Mouse (Mus musculus): ENCODE data around the gene Tmem30a.
A peak's percentile ranks its signal among the peaks of the same experiment; 100 is the strongest.

The Tmem30a gene

GRCm38 (mm10) chr9:79795076-79795475, 1.8 kb upstream of the Tmem30a start:
- DNase-seq (ENCODE audit: low spot score) = no peak

GRCm38 (mm10) chr9:79785794-79786085, 7.6 kb downstream of the Tmem30a start:
- DNase-seq (ENCODE audit: low spot score) = no peak

GRCm38 (mm10) chr9:79784934-79785793, 8.1 kb downstream of the Tmem30a start:
- DNase-seq (ENCODE audit: low spot score) = no peak

- no peak for DNase-seq (ENCODE audit: low spot score)
Observed at GRCm38 (mm10) chr9:79784439-79784838, 8.9 kb downstream of the Tmem30a start.

GRCm38 (mm10) chr9:79779354-79779753, 14.0 kb downstream of the Tmem30a start:
- no peak for DNase-seq (ENCODE audit: low spot score)

GRCm38 (mm10) chr9:79766991-79767545, 26.2 kb downstream of the Tmem30a start:
- DNase-seq (ENCODE audit: low spot score) = no peak

GRCm38 (mm10) chr9:79765329-79765728, 28.0 kb downstream of the Tmem30a start:
- no peak for DNase-seq (ENCODE audit: low spot score)

- DNase-seq (ENCODE audit: low spot score) = no peak
Observed at GRCm38 (mm10) chr9:79762519-79762918, 30.8 kb downstream of the Tmem30a start.

- DNase-seq (ENCODE audit: low spot score) = no peak
Observed at GRCm38 (mm10) chr9:79760076-79760475, 33.2 kb downstream of the Tmem30a start.

GRCm38 (mm10) chr9:79759385-79760005, 33.8 kb downstream of the Tmem30a start, which contains the start of gene Cox7a2:
Gene Cox7a2 (minus strand): TSS chr9:79759878.
- DNase-seq (ENCODE audit: low spot score) = peak; percentile 86

GRCm38 (mm10) chr9:79755311-79755710, 38.0 kb downstream of the Tmem30a start:
- DNase-seq (ENCODE audit: low spot score) = no peak

GRCm38 (mm10) chr9:79751846-79752245, 41.5 kb downstream of the Tmem30a start:
- no peak for DNase-seq (ENCODE audit: low spot score)

- no peak for DNase-seq (ENCODE audit: low spot score)
Observed at GRCm38 (mm10) chr9:79750709-79751108, 42.6 kb downstream of the Tmem30a start.

GRCm38 (mm10) chr9:79745036-79745435, 48.3 kb downstream of the Tmem30a start:
- DNase-seq (ENCODE audit: low spot score) = no peak

- no peak for DNase-seq (ENCODE audit: low spot score)
Observed at GRCm38 (mm10) chr9:79735608-79736007, 57.7 kb downstream of the Tmem30a start.

- DNase-seq (ENCODE audit: low spot score) = no peak
Observed at GRCm38 (mm10) chr9:79730301-79730700, 63.0 kb downstream of the Tmem30a start.

GRCm38 (mm10) chr9:79723090-79723489, 70.2 kb downstream of the Tmem30a start:
- peak; percentile 22 for DNase-seq (ENCODE audit: low spot score)

- DNase-seq (ENCODE audit: low spot score) = peak; percentile 51
Observed at GRCm38 (mm10) chr9:79721056-79721455, 72.3 kb downstream of the Tmem30a start.

GRCm38 (mm10) chr9:79720143-79720542, 73.2 kb downstream of the Tmem30a start:
- DNase-seq (ENCODE audit: low spot score) = no peak

GRCm38 (mm10) chr9:79719451-79719850, 73.9 kb downstream of the Tmem30a start:
- DNase-seq (ENCODE audit: low spot score) = no peak

All from ovary, postnatal 14 days (tissue).